Mouse (Mus musculus): ENCODE results near the gene Nedd9.
A peak's percentile ranks its signal among the peaks of the same experiment; 100 is the strongest.

Nedd9 gene

GRCm38 (mm10) chr13:41456292-41457029 is 30.7 kb downstream of the Nedd9 start:
- DNase-seq (ENCODE audit: low spot score in 2 of 2) = no peak

GRCm38 (mm10) chr13:41453227-41454193 is 33.7 kb downstream of the Nedd9 start:
- DNase-seq (ENCODE audit: low spot score in 2 of 2) = no peak

DNA sequence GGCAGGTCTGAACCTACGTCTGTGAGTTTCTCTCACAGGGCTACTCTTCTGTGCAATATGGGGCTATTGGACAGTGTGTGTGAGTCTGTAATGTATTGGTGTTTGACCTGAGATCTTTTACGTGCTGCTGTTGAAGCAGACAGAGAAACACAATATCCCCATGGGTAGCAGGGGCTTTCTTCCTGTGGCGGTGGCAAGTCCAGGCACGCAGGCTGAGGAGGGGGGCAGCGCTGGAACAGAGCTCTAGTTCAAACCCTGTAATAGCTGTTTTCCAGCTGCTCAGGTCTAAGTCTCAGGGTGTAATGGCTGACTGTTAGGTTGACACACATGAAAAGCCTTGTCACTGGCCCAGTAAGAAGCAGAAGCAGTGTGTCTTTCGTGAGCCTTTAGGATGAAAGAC is 36.3 kb downstream of the Nedd9 start:
- no peak for DNase-seq (ENCODE audit: low spot score in 2 of 2)

GRCm38 (mm10) chr13:41449211-41449610 is 38.0 kb downstream of the Nedd9 start:
- DNase-seq (ENCODE audit: low spot score in 2 of 2) = no peak

DNA sequence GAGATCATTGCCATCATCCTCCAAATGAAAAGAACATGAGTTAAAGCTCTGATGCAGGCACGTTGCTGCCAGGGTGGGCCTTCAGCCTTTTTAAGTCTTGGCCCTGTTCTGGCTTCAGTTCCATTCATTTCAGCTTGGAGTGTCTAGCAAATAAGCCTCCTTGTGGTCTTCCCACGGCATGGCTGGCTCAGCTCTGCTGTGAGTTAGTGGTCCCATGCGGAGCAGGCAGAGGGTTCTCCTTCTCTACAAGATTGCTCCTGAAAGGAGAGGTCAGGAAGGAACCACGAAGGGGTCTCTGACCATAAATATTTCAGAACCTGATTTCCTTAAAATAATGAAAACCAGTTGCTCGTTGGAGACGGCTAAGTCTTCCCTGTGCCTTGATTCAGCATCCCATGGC is 40.0 kb downstream of the Nedd9 start:
- no peak for DNase-seq (ENCODE audit: low spot score in 2 of 2)

GRCm38 (mm10) chr13:41446591-41446990 is 40.6 kb downstream of the Nedd9 start:
- DNase-seq (ENCODE audit: low spot score in 2 of 2) = peak in 1 of 2 experiments; percentile 30

- no peak for DNase-seq (ENCODE audit: low spot score in 2 of 2)
These were observed 41.9 kb downstream of the Nedd9 start for GRCm38 (mm10) chr13:41445067-41445808.

DNA sequence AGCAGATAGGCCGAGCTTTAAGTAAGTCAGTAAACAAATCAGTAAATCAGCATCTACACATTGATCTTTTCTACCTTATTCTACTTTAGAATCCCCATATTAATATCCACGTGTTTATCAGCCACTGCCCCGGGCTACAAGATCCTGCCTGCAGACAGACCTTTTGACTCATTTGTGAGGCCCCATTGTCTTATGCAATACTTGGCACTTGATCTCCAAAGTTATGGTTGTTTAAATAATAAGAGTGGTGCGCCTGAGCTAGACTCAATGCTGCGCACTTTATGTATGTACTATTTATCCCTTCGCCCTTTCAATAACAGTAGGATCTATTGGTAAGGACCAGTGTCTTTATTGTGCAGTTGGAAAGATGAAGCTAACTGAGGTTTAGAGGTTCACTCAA is 42.9 kb downstream of the Nedd9 start:
- no peak for DNase-seq (ENCODE audit: low spot score in 2 of 2)

DNA sequence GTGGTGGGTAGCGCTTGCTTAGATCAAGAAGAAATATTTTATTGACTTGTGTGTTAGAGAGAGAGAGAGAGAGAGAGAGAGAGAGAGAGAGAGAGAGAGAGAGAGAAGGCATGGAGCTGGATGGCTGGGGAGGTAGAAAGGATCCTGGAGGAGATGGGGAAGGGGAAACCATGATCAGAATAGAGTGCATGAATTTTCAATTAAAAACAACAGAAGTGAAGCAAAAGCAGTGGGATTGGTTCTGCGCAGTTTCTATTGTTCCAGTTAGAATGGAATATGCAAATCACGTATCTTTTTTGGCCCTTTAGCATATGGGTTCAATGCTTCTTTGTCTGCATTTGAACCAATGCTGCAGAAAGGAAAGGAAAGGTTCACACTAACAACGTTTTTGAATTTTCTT is 45.0 kb downstream of the Nedd9 start:
- no peak for DNase-seq (ENCODE audit: low spot score in 2 of 2)

DNA sequence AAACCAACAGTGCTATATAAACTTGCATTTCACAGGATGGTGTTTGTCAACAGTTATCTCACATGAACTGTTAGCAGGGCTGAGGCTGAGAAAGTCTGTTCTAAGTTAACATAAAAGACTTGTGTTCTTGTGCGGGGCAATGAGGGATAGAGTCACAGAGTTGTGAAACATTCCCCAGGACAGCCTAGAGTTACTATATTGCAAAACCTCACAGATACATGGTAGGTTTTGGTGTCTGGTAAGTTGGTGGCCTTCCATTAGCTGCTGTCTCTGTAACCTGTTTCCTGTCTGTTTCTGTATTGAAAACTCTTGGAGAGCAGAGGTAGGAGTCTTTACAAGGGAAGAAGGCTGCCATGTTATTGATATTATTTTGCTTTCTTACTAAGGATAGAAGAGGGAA is 47.0 kb downstream of the Nedd9 start:
- DNase-seq (ENCODE audit: low spot score in 2 of 2) = no peak

- no peak for DNase-seq (ENCODE audit: low spot score in 2 of 2)
These were observed 49.8 kb downstream of the Nedd9 start for GRCm38 (mm10) chr13:41437390-41437789.

- DNase-seq (ENCODE audit: low spot score in 2 of 2) = no peak
These were observed 50.4 kb downstream of the Nedd9 start for GRCm38 (mm10) chr13:41436731-41437130.

- DNase-seq (ENCODE audit: low spot score in 2 of 2) = no peak
These were observed 54.0 kb downstream of the Nedd9 start for GRCm38 (mm10) chr13:41433201-41433600.

DNA sequence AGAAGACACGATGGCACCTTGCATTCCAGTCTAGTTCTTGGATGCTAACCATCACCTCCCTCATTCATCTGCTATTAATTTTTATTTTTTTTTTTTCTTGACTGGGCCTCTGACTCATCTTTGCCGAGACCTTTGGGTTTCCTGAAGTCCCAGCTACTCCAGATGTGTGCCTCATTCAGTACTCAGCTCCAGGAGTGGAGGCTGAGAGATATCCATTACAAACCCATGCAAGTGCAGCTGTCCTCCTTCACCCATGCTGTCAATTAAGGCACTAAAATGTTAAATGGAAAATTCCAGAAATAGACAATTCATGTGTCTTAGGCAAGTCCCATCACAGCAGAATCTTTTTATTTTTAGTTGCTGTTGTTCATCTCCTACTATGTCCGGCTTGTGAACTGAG is 55.4 kb downstream of the Nedd9 start:
- DNase-seq (ENCODE audit: low spot score in 2 of 2) = no peak

GRCm38 (mm10) chr13:41427046-41427445 is 60.1 kb downstream of the Nedd9 start:
- no peak for DNase-seq (ENCODE audit: low spot score in 2 of 2)

DNA sequence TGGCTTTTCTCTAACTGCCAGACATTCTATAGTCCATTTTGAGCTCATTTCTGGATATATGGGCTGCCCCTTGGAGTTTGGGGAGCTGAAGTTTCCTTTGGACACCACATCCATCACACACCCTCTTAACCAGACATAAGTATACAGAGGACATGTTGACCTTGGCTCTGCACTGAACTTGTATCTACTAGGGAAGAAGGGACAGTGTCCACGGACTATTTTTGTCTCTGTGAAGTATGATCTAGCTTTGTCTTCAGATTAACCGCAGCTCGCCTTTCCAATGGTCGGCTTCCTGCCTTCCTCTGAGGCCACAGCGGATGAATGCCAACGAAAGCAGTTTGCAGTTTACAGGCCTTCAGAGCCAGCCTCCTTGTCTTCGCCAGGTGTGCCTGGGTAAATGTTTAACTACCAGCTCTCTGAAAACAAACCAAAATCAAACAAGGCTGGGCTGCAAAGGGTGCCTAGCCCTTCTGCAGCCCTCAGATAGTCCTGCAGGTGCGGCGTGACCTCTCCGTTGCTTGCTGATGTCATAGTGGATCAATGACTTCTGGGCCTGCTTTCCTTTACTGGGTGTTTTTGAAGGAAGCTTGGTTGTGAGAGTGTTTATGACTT is 63.6 kb downstream of the Nedd9 start:
- no peak for DNase-seq (ENCODE audit: low spot score in 2 of 2)

DNA sequence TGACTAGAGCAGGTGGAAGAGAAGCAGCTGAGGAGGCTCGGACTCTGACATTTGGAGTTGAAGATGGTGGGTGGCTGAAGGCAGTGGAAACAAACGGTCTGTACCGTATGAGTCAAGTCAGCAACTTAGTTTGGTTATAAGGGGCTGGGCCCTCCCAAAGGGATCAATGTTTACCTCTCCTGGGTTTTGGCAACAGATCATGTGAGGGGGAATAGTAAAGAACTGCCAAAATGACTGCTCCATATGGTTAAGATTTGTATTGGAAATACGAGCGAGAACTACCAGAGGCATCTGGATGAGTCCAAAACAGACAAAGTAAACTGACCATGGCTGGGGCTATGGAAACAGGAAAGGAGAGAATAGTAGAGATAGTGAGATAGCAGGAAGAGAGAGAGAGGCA is 64.6 kb downstream of the Nedd9 start:
- no peak for DNase-seq (ENCODE audit: low spot score in 2 of 2)

- DNase-seq (ENCODE audit: low spot score in 2 of 2) = no peak
These were observed 66.8 kb downstream of the Nedd9 start for GRCm38 (mm10) chr13:41420376-41420775.

- DNase-seq (ENCODE audit: low spot score in 2 of 2) = no peak
These were observed 68.8 kb downstream of the Nedd9 start for GRCm38 (mm10) chr13:41418198-41418869.

GRCm38 (mm10) chr13:41416065-41417016 is 70.8 kb downstream of the Nedd9 start:
- DNase-seq (ENCODE audit: low spot score in 2 of 2) = no peak

Measured in frontal cortex, postnatal 36 days (tissue).